ENCODE assay signal across 9 mouse cellular contexts in the genomic region with DNA sequence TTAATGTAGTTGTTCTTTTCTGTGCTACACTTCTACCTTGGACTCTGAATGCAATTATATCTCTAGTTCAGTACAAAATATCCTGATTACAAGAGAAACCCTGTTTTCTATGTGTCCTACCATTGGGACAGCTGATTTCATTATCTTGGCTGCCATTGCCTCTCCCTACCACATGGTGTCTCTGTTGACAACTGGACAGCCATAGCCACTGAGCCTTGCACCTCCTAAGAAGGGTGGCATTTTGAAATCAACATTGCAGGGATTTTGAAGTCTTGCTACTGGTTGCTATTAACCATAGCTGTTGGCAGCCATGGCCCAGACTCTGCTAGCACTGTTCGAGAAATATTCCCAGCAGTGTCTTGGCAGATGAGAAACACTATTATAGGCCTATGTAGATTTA. TPM values are rescaled to one million over a fixed set of nuclear protein-coding genes. Genes with fewer than 3 reads are reported as not detected.
DNase-seq lines count a peak whose midpoint lies in the region; ATAC-seq and TF ChIP-seq lines count a peak whose summit lies in the region.
"Had no signal": no experiment of that assay in that cellular context is flagged by ENCODE, and none has a peak within 500 bp of the region (broad histone marks: within the 10 kb centered on the region; RNA-seq: fewer than 3 reads in every experiment).

No protein-coding gene starts in this region.

- no peak overlapping the region for H3K4me3 ChIP-seq in MEL (ENCODE audit: control insufficient read depth in 1 of 2, insufficient read depth in 1 of 2, low read depth in 2 of 2, low read length in 2 of 2)
- no peak overlapping the region for H3K4me3 ChIP-seq in embryonic facial prominence, embryonic 14.5 days (ENCODE audit: low read depth, low read length)
- H3K4me3 ChIP-seq in lung, embryonic 16.5 days (ENCODE audit: low read length): no peak overlapping the region
- H3K4me3 ChIP-seq: heart, embryonic 15.5 days had no signal

- H3K4me1 ChIP-seq in MEL (ENCODE audit: control insufficient read depth in 1 of 2, insufficient read depth in 2 of 2, low read length in 2 of 2): no peaks in the 10 kb centered on the region
- H3K4me1 ChIP-seq in embryonic facial prominence, embryonic 14.5 days (ENCODE audit: control insufficient read depth, insufficient read depth, low read length): no peaks in the 10 kb centered on the region
- no peaks in the 10 kb centered on the region for H3K4me1 ChIP-seq in lung, embryonic 16.5 days (replicated peaks; ENCODE audit: control insufficient read depth, insufficient read depth, low read length)
- H3K4me1 ChIP-seq: heart, embryonic 15.5 days had no signal

- H3K4me2 ChIP-seq in embryonic facial prominence, embryonic 14.5 days (ENCODE audit: low read depth, low read length): no peak overlapping the region
- H3K4me2 ChIP-seq in lung, embryonic 16.5 days (ENCODE audit: low read depth, low read length): no peak overlapping the region
- H3K4me2 ChIP-seq: heart, embryonic 15.5 days had no signal

- no peak overlapping the region for H3K9ac ChIP-seq in MEL (ENCODE audit: control insufficient read depth, low read depth, low read length, poor library complexity, severe bottlenecking)
- H3K9ac ChIP-seq in embryonic facial prominence, embryonic 14.5 days (ENCODE audit: low read depth, low read length): no peak overlapping the region
- no peak overlapping the region for H3K9ac ChIP-seq in lung, embryonic 16.5 days (ENCODE audit: low read length)
- H3K9ac ChIP-seq: heart, embryonic 15.5 days had no signal

- H3K27ac ChIP-seq in MEL (ENCODE audit: control insufficient read depth, low read depth, low read length): no peak overlapping the region
- no peak overlapping the region for H3K27ac ChIP-seq in embryonic facial prominence, embryonic 14.5 days (replicated peaks; ENCODE audit: low read depth, low read length)
- H3K27ac ChIP-seq in lung, embryonic 16.5 days (ENCODE audit: low read length): no peak overlapping the region
- H3K27ac ChIP-seq: heart, embryonic 15.5 days had no signal

- no peak for TF ChIP-seq EP300 in MEL (IDR thresholded peaks at IDR 0.05; ENCODE audit: low read depth in 1 of 2, low read length in 2 of 2)

- no peak for TF ChIP-seq POLR2A in MEL (IDR thresholded peaks at IDR 0.05; ENCODE audit: control insufficient read depth in 1 of 2, insufficient read depth in 1 of 2, low read depth in 1 of 2, low read length in 2 of 2, poor library complexity in 1 of 2)

- no peaks in the 10 kb centered on the region for H3K27me3 ChIP-seq in MEL (ENCODE audit: control insufficient read depth in 1 of 2, insufficient read depth in 2 of 2, low read length in 2 of 2)
- no peaks in the 10 kb centered on the region for H3K27me3 ChIP-seq in embryonic facial prominence, embryonic 14.5 days (replicated peaks; ENCODE audit: control insufficient read depth, insufficient read depth, low read length)
- H3K27me3 ChIP-seq in lung, embryonic 16.5 days (ENCODE audit: control insufficient read depth, insufficient read depth, low read depth, low read length): no peaks in the 10 kb centered on the region
- H3K27me3 ChIP-seq: heart, embryonic 15.5 days had no signal

- TF ChIP-seq CTCF in MEL (IDR thresholded peaks at IDR 0.05 in 2 of 3, conservative IDR thresholded peaks at IDR 0.05 in 1 of 3; ENCODE audit: control insufficient read depth in 1 of 3, insufficient read depth in 1 of 3, low read depth in 2 of 3, low read length in 3 of 3, poor library complexity in 1 of 3, severe bottlenecking in 1 of 3): peak in 2 of 3 experiments; percentile 12 to 29; a peak in 3 of 6 replicates

- no peak for TF ChIP-seq RAD21 in MEL (IDR thresholded peaks at IDR 0.05; ENCODE audit: low read depth, low read length)

- ATAC-seq in embryonic facial prominence, embryonic 14.5 days (ENCODE audit: low read depth): peak; percentile 37; the same call in 1 of the 2 replicates
- peak; percentile 93 to 96 for ATAC-seq in hematopoietic stem cell, adult 5-6 weeks (replicated peaks in 1 of 2; ENCODE audit: insufficient read depth in 1 of 2, low FRiP score in 2 of 2, low TSS enrichment in 1 of 2, low read depth in 1 of 2, poor library complexity in 2 of 2, severe bottlenecking in 2 of 2)
- ATAC-seq in lung, embryonic 16.5 days (ENCODE audit: low read depth): peak; percentile 54; the same call in 1 of the 2 replicates
- ATAC-seq in erythroid progenitor cell, adult 5-6 weeks (replicated peaks; ENCODE audit: low FRiP score, poor library complexity, severe bottlenecking): no peak

- 30% methylated on average over 1 of the region's 1 CpGs for WGBS in embryonic facial prominence, embryonic 14.5 days
- WGBS in lung, embryonic 16.5 days: 11% methylated on average over 1 of the region's 1 CpGs

- no peaks in the 10 kb centered on the region for H3K9me3 ChIP-seq in MEL (replicated peaks; ENCODE audit: insufficient read depth, low read length)
- no peaks in the 10 kb centered on the region for H3K9me3 ChIP-seq in embryonic facial prominence, embryonic 14.5 days (ENCODE audit: control insufficient read depth, low read length)
- H3K9me3 ChIP-seq in lung, embryonic 16.5 days (ENCODE audit: control insufficient read depth, low read length): no peaks in the 10 kb centered on the region
- H3K9me3 ChIP-seq: heart, embryonic 15.5 days had no signal

- H3K79me2 ChIP-seq in MEL (ENCODE audit: control insufficient read depth, insufficient read depth, low read length, poor library complexity): no peaks in the 10 kb centered on the region

- H3K36me3 ChIP-seq in MEL (ENCODE audit: control insufficient read depth in 1 of 2, insufficient read depth in 2 of 2, low read length in 2 of 2): no peaks in the 10 kb centered on the region
- no peaks in the 10 kb centered on the region for H3K36me3 ChIP-seq in embryonic facial prominence, embryonic 14.5 days (ENCODE audit: control insufficient read depth, insufficient read depth, low read length)
- H3K36me3 ChIP-seq in lung, embryonic 16.5 days (ENCODE audit: control insufficient read depth, insufficient read depth, low read length): no peaks in the 10 kb centered on the region
- H3K36me3 ChIP-seq: heart, embryonic 15.5 days had no signal

- DNase-seq in MEL (ENCODE audit: low read depth, low spot score): peak; percentile 2
- peak; percentile 39 for DNase-seq in adrenal gland, postnatal 25 days
- peak; percentile 79 for DNase-seq in embryonic facial prominence, embryonic 14.5 days (ENCODE audit: low spot score)
- DNase-seq in layer of hippocampus, adult 18-20 months (ENCODE audit: low spot score in 2 of 2): peak; percentile 21 to 78
- DNase-seq in ovary, postnatal 10 days (ENCODE audit: low spot score): peak; percentile 5

TF ChIP-seq in MEL, 35 proteins besides CTCF, POLR2A, EP300 and RAD21:
- TF ChIP-seq CHD2 (IDR thresholded peaks at IDR 0.05; ENCODE audit: low read length) (no peak), SMC3 (IDR thresholded peaks at IDR 0.05; ENCODE audit: low read depth, low read length) (peak; percentile 44)

RNA-seq across cellular contexts. Expression of a gene that starts 45.1 kb away (rescaled TPM):
- total RNA-seq in MEL (2012; rRNA removed): not detected in 2 replicates
- not detected for polyA plus RNA-seq in MEL (2012; ENCODE audit: insufficient read depth in 1 of 2, insufficient read length in 2 of 2, low read depth in 1 of 2, low replicate concordance in 2 of 2, missing spikeins in 1 of 2)
- total RNA-seq in adrenal gland, postnatal 25 days (2021): 8.4 and 8.9 TPM in 2 replicates
- polyA plus RNA-seq in embryonic facial prominence, embryonic 14.5 days (2014; fragmentation: Nextera tagmentation; extraction: Ambion mirVana): 11.4 and 13.6 TPM in 2 replicates
- not detected in 2 replicates for total RNA-seq in hematopoietic stem cell, adult 5-6 weeks (2017)
- total RNA-seq in layer of hippocampus, adult 18-20 months (2021): 100 to 1,000 TPM; 146 to 148 TPM
- polyA plus RNA-seq in lung, embryonic 16.5 days (2015; fragmentation: Nextera tagmentation; extraction: Ambion mirVana): 3.0 and 3.1 TPM in 2 replicates
- not detected in 2 replicates for total RNA-seq in erythroid progenitor cell, adult 5-6 weeks (2015; ENCODE audit: low replicate concordance)
- not detected in 2 replicates for total RNA-seq in erythroid progenitor cell, adult 5-6 weeks (2017; ENCODE audit: low replicate concordance)

Comparison
In these comparisons a context has a peak if more than half of its experiments do, and no peak if none do; other contexts are left out.
1. DNase-seq: peak in every context shown above with its lines; median percentile 79 in embryonic facial prominence, embryonic 14.5 days; 50 in layer of hippocampus, adult 18-20 months; 39 in adrenal gland, postnatal 25 days; 5 in ovary, postnatal 10 days; 2 in MEL.
2. RNA of a gene that starts 45.1 kb away (total RNA-seq): 146 to 148 TPM in layer of hippocampus, adult 18-20 months; 8.4 to 8.9 TPM in adrenal gland, postnatal 25 days, not detected in MEL, not detected in hematopoietic stem cell, adult 5-6 weeks and not detected in erythroid progenitor cell, adult 5-6 weeks; every median in the first group is over 10 times any median in the second.